Mouse (Mus musculus): ENCODE measurements at regions not wholly inside any gene's neighbourhood (a gene's known extent, or its start where the extent isn't known, plus 50 kb on each side); places are given as distances from the start of the nearest gene placed in this dataset.
A peak's percentile ranks its signal among the peaks of the same experiment; 100 is the strongest.

- intact Hi-C loops (cut with DNase I), result no loop called here
- no peak for DNase-seq (ENCODE audit: low spot score in 2 of 2)
Measured at GRCm38 (mm10) chr13:107210676-107211075, 188.8 kb upstream of the Kif2a start.

GRCm38 (mm10) chr13:107207354-107208181 is 185.6 kb upstream of the Kif2a start:
- intact Hi-C loops (cut with DNase I), result no loop called here
- DNase-seq (ENCODE audit: low spot score in 2 of 2), result peak; percentile 57 to 78

- no peak for DNase-seq (ENCODE audit: low spot score in 2 of 2)
- intact Hi-C loops (cut with DNase I), result no loop called here
Measured at GRCm38 (mm10) chr13:107199875-107200274, 177.9 kb upstream of the Kif2a start.

GRCm38 (mm10) chr13:107193426-107193825 is 171.5 kb upstream of the Kif2a start:
- intact Hi-C loops (cut with DNase I), result no loop called here
- no peak for DNase-seq (ENCODE audit: low spot score in 2 of 2)

- intact Hi-C loops (cut with DNase I), result no loop called here
- DNase-seq (ENCODE audit: low spot score in 2 of 2), result no peak
Measured at GRCm38 (mm10) chr13:107187258-107187878, 165.4 kb upstream of the Kif2a start.

GRCm38 (mm10) chr13:107182544-107182943 is 160.6 kb upstream of the Kif2a start:
- intact Hi-C loops (cut with DNase I), result no loop called here
- peak; percentile 46 to 58 for DNase-seq (ENCODE audit: low spot score in 2 of 2)

- no peak for DNase-seq (ENCODE audit: low spot score in 2 of 2)
- intact Hi-C loops (cut with DNase I), result no loop called here
Measured at GRCm38 (mm10) chr13:107179551-107179950, 157.6 kb upstream of the Kif2a start.

GRCm38 (mm10) chr13:107177595-107177994 is 155.7 kb upstream of the Kif2a start:
- DNase-seq (ENCODE audit: low spot score in 2 of 2), result no peak
- intact Hi-C loops (cut with DNase I), result no loop called here

- no peak for DNase-seq (ENCODE audit: low spot score in 2 of 2)
- intact Hi-C loops (cut with DNase I), result no loop called here
Measured at GRCm38 (mm10) chr13:107175891-107176290, 154.0 kb upstream of the Kif2a start.

- DNase-seq (ENCODE audit: low spot score in 2 of 2), result peak; percentile 22 to 42
- intact Hi-C loops (cut with DNase I), result no loop called here
Measured at GRCm38 (mm10) chr13:107168599-107169149, 146.7 kb upstream of the Kif2a start.

- intact Hi-C loops (cut with DNase I), result no loop called here
- no peak for DNase-seq (ENCODE audit: low spot score in 2 of 2)
Measured at GRCm38 (mm10) chr13:107167856-107168598, 146.1 kb upstream of the Kif2a start.

GRCm38 (mm10) chr13:107151548-107151947 is 129.6 kb upstream of the Kif2a start:
- no peak for DNase-seq (ENCODE audit: low spot score in 2 of 2)

GRCm38 (mm10) chr13:107141209-107141608 is 119.3 kb upstream of the Kif2a start:
- intact Hi-C loops (cut with DNase I), result no loop called here
- no peak for DNase-seq (ENCODE audit: low spot score in 2 of 2)

More at GRCm38 (mm10) chr13:107151548-107151947, 129.6 kb upstream of the Kif2a start:
- intact Hi-C loops (cut with DNase I), result no loop called here

- intact Hi-C loops (cut with DNase I), result no loop called here
- DNase-seq (ENCODE audit: low spot score in 2 of 2), result no peak
Measured at GRCm38 (mm10) chr13:107134125-107134524, 112.2 kb upstream of the Kif2a start.

- DNase-seq (ENCODE audit: low spot score in 2 of 2), result no peak
- intact Hi-C loops (cut with DNase I), result loop anchor here (10.0 kb wide), 1 partner anchor 318 kb away; no protein-coding TSS in a partner anchor
Measured at GRCm38 (mm10) chr13:107126636-107127035, 104.7 kb upstream of the Kif2a start.

GRCm38 (mm10) chr13:107124130-107124668 is 102.3 kb upstream of the Kif2a start:
- intact Hi-C loops (cut with DNase I), result loop anchor here (10.0 kb wide), 1 partner anchor 321 kb away; no protein-coding TSS in a partner anchor
- DNase-seq (ENCODE audit: low spot score in 2 of 2), result no peak

GRCm38 (mm10) chr13:107113949-107114690 is 92.2 kb upstream of the Kif2a start:
- intact Hi-C loops (cut with DNase I), result loop anchor here (5.0 to 10.0 kb wide), 2 partner anchors 201 to 1038 kb away; no protein-coding TSS in a partner anchor

GRCm38 (mm10) chr13:107108045-107108444 is 86.1 kb upstream of the Kif2a start:
- DNase-seq (ENCODE audit: low spot score in 2 of 2), result no peak
- intact Hi-C loops (cut with DNase I), result loop anchor here (10.0 kb wide), 1 partner anchor 937 kb away; the partner anchor contains the start of gene Smim15

More at GRCm38 (mm10) chr13:107113949-107114690, 92.2 kb upstream of the Kif2a start:
- DNase-seq (ENCODE audit: low spot score in 2 of 2), result peak; percentile 80 to 87

GRCm38 (mm10) chr13:107107572-107107971 is 85.6 kb upstream of the Kif2a start:
- DNase-seq (ENCODE audit: low spot score in 2 of 2), result no peak
- intact Hi-C loops (cut with DNase I), result loop anchor here (10.0 kb wide), 1 partner anchor 937 kb away; the partner anchor contains the start of gene Smim15

All from left cerebral cortex, postnatal 36 days (tissue).